Mouse (Mus musculus) CH12.LX (cell line): ENCODE data around the gene Lama5. TPM values are rescaled to one million over a fixed set of nuclear protein-coding genes. Genes with fewer than 3 reads are reported as not detected.

ENCODE experiments used
- DNase-seq: peaks from one replicate; pipeline ENCODE4 v3.0.0-alpha.2; 2013; ENCODE audit errors: extremely low read depth
- H3K27ac ChIP-seq: 2 replicates; pipeline ENCODE4 v1.5.1; 2012; ENCODE audit warnings: low read depth, mild to moderate bottlenecking, control low read depth, moderate library complexity; ENCODE audit not compliant: insufficient read depth
- H3K27me3 ChIP-seq: replicated peaks from 2 replicates; pipeline ENCODE3; 2012; ENCODE audit warnings: inconsistent platforms
- H3K36me3 ChIP-seq, 2 experiments: replicated peaks in 1 of 2; 2 replicates each; pipeline versions ENCODE3 to v1.6.1; 2012; ENCODE audit warnings: inconsistent platforms in 1 of 2, low read length in 1 of 2, mild to moderate bottlenecking in 1 of 2, mixed read lengths in 1 of 2, moderate library complexity in 1 of 2; ENCODE audit not compliant: control insufficient read depth in 1 of 2, insufficient read depth in 1 of 2
- H3K4me1 ChIP-seq, 2 experiments: 2 replicates each; pipeline ENCODE4 v1.6.1; 2012; ENCODE audit warnings: inconsistent platforms in 1 of 2, moderate library complexity in 1 of 2; ENCODE audit not compliant: insufficient read depth in 2 of 2, control insufficient read depth in 1 of 2
- H3K4me2 ChIP-seq: 2 replicates; pipeline ENCODE4 v1.6.1; 2012; ENCODE audit warnings: low read depth, mild to moderate bottlenecking, control low read depth; ENCODE audit not compliant: poor library complexity, insufficient read depth, severe bottlenecking
- H3K4me3 ChIP-seq, 3 experiments: fragments of 150-350 bp in 1 of 3; sonication (generic) in 1 of 3; replicated peaks in 1 of 3; 2 replicates each; pipeline versions ENCODE3 to v1.5.1; 2011 to 2012; ENCODE audit warnings: low read depth in 2 of 3, low read length in 2 of 3, mild to moderate bottlenecking in 2 of 3, moderate library complexity in 2 of 3, control low read depth in 1 of 3, improper control_type of control experiment in 1 of 3, inconsistent platforms in 1 of 3, mixed read lengths in 1 of 3; ENCODE audit not compliant: poor library complexity in 1 of 3
- H3K79me2 ChIP-seq: replicated peaks from 2 replicates; pipeline ENCODE4 v1.6.1; 2012; ENCODE audit warnings: mild to moderate bottlenecking, moderate library complexity; ENCODE audit not compliant: control insufficient read depth, poor library complexity, insufficient read depth, severe bottlenecking; ENCODE audit errors: extremely low read depth
- H3K9ac ChIP-seq: 2 replicates; pipeline ENCODE4 v1.6.1; 2012; ENCODE audit warnings: low read depth, mild to moderate bottlenecking, control low read depth, moderate library complexity; ENCODE audit not compliant: insufficient read depth
- H3K9me3 ChIP-seq: replicated peaks from 2 replicates; pipeline ENCODE3; 2012; ENCODE audit warnings: low read length, inconsistent platforms, mixed read lengths
- BHLHE40 ChIP-seq: IDR thresholded peaks from 2 replicates; pipeline ENCODE4 v1.6.1; 2011; ENCODE audit warnings: mild to moderate bottlenecking, low read depth, low read length, improper control_type of control experiment
- CHD1 ChIP-seq: IDR thresholded peaks from 2 replicates; pipeline ENCODE4 v1.6.1; 2012; ENCODE audit warnings: low read depth, low read length, improper control_type of control experiment, inconsistent platforms
- CTCF ChIP-seq, 2 experiments: IDR thresholded peaks in 1 of 2; conservative IDR thresholded peaks in 1 of 2; 2 replicates each; pipeline ENCODE4 v1.5.1; 2011 to 2012; ENCODE audit warnings: low read depth in 2 of 2, low read length in 2 of 2, improper control_type of control experiment in 1 of 2, inconsistent platforms in 1 of 2, mild to moderate bottlenecking in 1 of 2, moderate library complexity in 1 of 2
- E2F4 ChIP-seq: IDR thresholded peaks from 2 replicates; pipeline ENCODE4 v1.6.1; 2011; ENCODE audit warnings: low read depth, low read length, improper control_type of control experiment; ENCODE audit not compliant: insufficient replicate concordance
- ETS1 ChIP-seq: conservative IDR thresholded peaks from 2 replicates; pipeline ENCODE4 v1.6.1; 2012; ENCODE audit warnings: low read depth, mild to moderate bottlenecking, inconsistent platforms, low read length, improper control_type of control experiment, moderate library complexity
- JUND ChIP-seq: conservative IDR thresholded peaks from 2 replicates; pipeline ENCODE4 v1.6.1; 2011; ENCODE audit warnings: low read depth, low read length, improper control_type of control experiment
- MAX ChIP-seq: IDR thresholded peaks from 2 replicates; pipeline ENCODE4 v1.6.1; 2011; ENCODE audit warnings: low read length, improper control_type of control experiment
- MXI1 ChIP-seq: IDR thresholded peaks from 2 replicates; pipeline ENCODE4 v1.6.1; 2011; ENCODE audit warnings: mild to moderate bottlenecking, low read depth, low read length, improper control_type of control experiment
- NELFE ChIP-seq: IDR thresholded peaks from 2 replicates; pipeline ENCODE4 v1.6.1; 2011; ENCODE audit warnings: low read depth, low read length, improper control_type of control experiment
- NRF1 ChIP-seq: IDR thresholded peaks from 2 replicates; pipeline ENCODE4 v1.6.1; 2014; ENCODE audit warnings: low read depth, mild to moderate bottlenecking, inconsistent platforms, low read length, improper control_type of control experiment, moderate library complexity
- POLR2A ChIP-seq: IDR thresholded peaks from 2 replicates; pipeline ENCODE4 v1.6.1; 2011; ENCODE audit warnings: low read depth, mild to moderate bottlenecking, improper control_type of control experiment, low read length
- POLR2AphosphoS2 ChIP-seq: IDR thresholded peaks from 2 replicates; pipeline ENCODE4 v1.6.1; 2011; ENCODE audit warnings: low read depth, low read length, improper control_type of control experiment
- SIN3A ChIP-seq: IDR thresholded peaks from 2 replicates; pipeline ENCODE4 v1.6.1; 2012; ENCODE audit warnings: low read length, improper control_type of control experiment, inconsistent platforms
- TBP ChIP-seq: conservative IDR thresholded peaks from 2 replicates; pipeline ENCODE4 v1.6.1; 2011; ENCODE audit warnings: low read depth, low read length, improper control_type of control experiment
- UBTF ChIP-seq: IDR thresholded peaks from 2 replicates; pipeline ENCODE4 v1.6.1; 2012; ENCODE audit warnings: low read depth, mild to moderate bottlenecking, inconsistent platforms, low read length, improper control_type of control experiment, moderate library complexity
- USF1 ChIP-seq: IDR thresholded peaks from 2 replicates; pipeline ENCODE4 v1.6.1; 2014; ENCODE audit warnings: low read depth, mild to moderate bottlenecking, inconsistent platforms, low read length, improper control_type of control experiment
- ZKSCAN1 ChIP-seq: IDR thresholded peaks from 2 replicates; pipeline ENCODE4 v1.6.1; 2012; ENCODE audit warnings: low read depth, inconsistent platforms, low read length, improper control_type of control experiment, borderline replicate concordance
- dilution Hi-C: fragments of 300-500 bp; cut with MboI; formaldehyde crosslinking; loops from 2 replicates; pipeline ENCODE4 v1.14.3; 2020; ENCODE audit warnings: low sequenced_read_pairs; ENCODE audit not compliant: extremely low pct_unique_long_range_greater_than_20kb, extremely low pct_ligation_motif_present
- in situ Hi-C: fragments of 300-500 bp; cut with MboI; formaldehyde crosslinking; loops from 3 replicates; pipeline ENCODE4 v1.14.3; 2019; ENCODE audit warnings: low sequenced_read_pairs, low pct_ligation_motif_present, low pct_unique_long_range_greater_than_20kb, mixed read lengths
- polyA plus RNA-seq: library from polyadenylated mRNA; unstranded; fragments of >175 nt; gene quantifications from 2 replicates; pipeline ENCODE4 v1.2.1, GENCODE M21; 2012; ENCODE audit warnings: low read depth; ENCODE audit not compliant: insufficient read length
- total RNA-seq, 2 experiments: library from RNA; depleted of rRNA; stranded (reverse); fragments of 300-350 nt in 1 of 2; fragments of >200 nt in 1 of 2; gene quantifications; 2 replicates each; pipeline ENCODE4 v1.2.3; 2012 to 2014

Lama5 gene
- total and polyA plus RNA-seq, 3 experiments = 0.20 to 0.85 (median 0.67) TPM

- TF ChIP-seq MAX = no peak
- no peak for TF ChIP-seq CHD1
- TF ChIP-seq POLR2AphosphoS2 = no peak
- no peak for TF ChIP-seq UBTF
- TF ChIP-seq ZKSCAN1 = no peak
- TF ChIP-seq BHLHE40 = no peak
- no peak for TF ChIP-seq ETS1
- TF ChIP-seq CTCF (conservative IDR thresholded peaks at IDR 0.05 in 1 of 2, IDR thresholded peaks at IDR 0.05 in 1 of 2; ENCODE audit: low read depth in 2 of 2, low read length in 2 of 2) = no peak
- no peak for TF ChIP-seq NRF1
- TF ChIP-seq USF1 = no peak
- TF ChIP-seq JUND = no peak
- TF ChIP-seq SIN3A = no peak
- TF ChIP-seq NELFE = no peak
- no peak for TF ChIP-seq E2F4
- TF ChIP-seq, all 38 proteins: peak for 0
- DNase-seq = no peak
- Histone ChIP-seq H3K27me3 (peaks cover 51% of the 10 kb centered on the region), H3K4me3 (no peak overlapping the region), H3K9me3 (peaks cover 4% of the 10 kb centered on the region), H3K4me1 (peaks cover 0 to 3% of the 10 kb centered on the region in 2 experiments; a peak in 2 of 4 replicates), H3K27ac (no peak overlapping the region), H3K4me2 (no peak overlapping the region), H3K36me3 (no peaks in the 10 kb centered on the region), H3K9ac (no peak overlapping the region), H3K79me2 (no peaks in the 10 kb centered on the region)
- dilution Hi-C loops = no loop called here
- in situ Hi-C loops = no loop called here
Measured at GRCm38 (mm10) chr2:180215011-180215461, 10.6 kb downstream of the Lama5 start.

GRCm38 (mm10) chr2:180214352-180214978 lies 11.2 kb downstream of the Lama5 start:
- no peaks in the 10 kb centered on the region for H3K36me3 ChIP-seq
- H3K27ac ChIP-seq = no peak overlapping the region
- no peak overlapping the region for H3K4me2 ChIP-seq
- no peak overlapping the region for H3K4me3 ChIP-seq
- H3K9me3 ChIP-seq = peaks cover 4% of the 10 kb centered on the region
- DNase-seq = no peak
- H3K27me3 ChIP-seq = peaks cover 46% of the 10 kb centered on the region
- dilution Hi-C loops (no loop called here), in situ Hi-C loops (no loop called here)
- no peak overlapping the region for H3K9ac ChIP-seq
- H3K79me2 ChIP-seq = no peaks in the 10 kb centered on the region
- H3K4me1 ChIP-seq = peaks cover 0 to 3% of the 10 kb centered on the region in 2 experiments; a peak in 2 of 4 replicates
- TF ChIP-seq POLR2A = no peak
- TF ChIP-seq CTCF (conservative IDR thresholded peaks at IDR 0.05 in 1 of 2, IDR thresholded peaks at IDR 0.05 in 1 of 2; ENCODE audit: low read depth in 2 of 2, low read length in 2 of 2) = no peak
- TF ChIP-seq MXI1 = no peak
- TF ChIP-seq USF1 = no peak
- TF ChIP-seq TBP = no peak
